Mouse (Mus musculus): Measurements from ENCODE around the gene Ly6g5c. TPM values are rescaled to one million over a fixed set of nuclear protein-coding genes. Genes with fewer than 3 reads are reported as not detected.

Ly6g5c gene
- polyA plus RNA-seq, 1 experiment from 2014 or later = not detected

DNA sequence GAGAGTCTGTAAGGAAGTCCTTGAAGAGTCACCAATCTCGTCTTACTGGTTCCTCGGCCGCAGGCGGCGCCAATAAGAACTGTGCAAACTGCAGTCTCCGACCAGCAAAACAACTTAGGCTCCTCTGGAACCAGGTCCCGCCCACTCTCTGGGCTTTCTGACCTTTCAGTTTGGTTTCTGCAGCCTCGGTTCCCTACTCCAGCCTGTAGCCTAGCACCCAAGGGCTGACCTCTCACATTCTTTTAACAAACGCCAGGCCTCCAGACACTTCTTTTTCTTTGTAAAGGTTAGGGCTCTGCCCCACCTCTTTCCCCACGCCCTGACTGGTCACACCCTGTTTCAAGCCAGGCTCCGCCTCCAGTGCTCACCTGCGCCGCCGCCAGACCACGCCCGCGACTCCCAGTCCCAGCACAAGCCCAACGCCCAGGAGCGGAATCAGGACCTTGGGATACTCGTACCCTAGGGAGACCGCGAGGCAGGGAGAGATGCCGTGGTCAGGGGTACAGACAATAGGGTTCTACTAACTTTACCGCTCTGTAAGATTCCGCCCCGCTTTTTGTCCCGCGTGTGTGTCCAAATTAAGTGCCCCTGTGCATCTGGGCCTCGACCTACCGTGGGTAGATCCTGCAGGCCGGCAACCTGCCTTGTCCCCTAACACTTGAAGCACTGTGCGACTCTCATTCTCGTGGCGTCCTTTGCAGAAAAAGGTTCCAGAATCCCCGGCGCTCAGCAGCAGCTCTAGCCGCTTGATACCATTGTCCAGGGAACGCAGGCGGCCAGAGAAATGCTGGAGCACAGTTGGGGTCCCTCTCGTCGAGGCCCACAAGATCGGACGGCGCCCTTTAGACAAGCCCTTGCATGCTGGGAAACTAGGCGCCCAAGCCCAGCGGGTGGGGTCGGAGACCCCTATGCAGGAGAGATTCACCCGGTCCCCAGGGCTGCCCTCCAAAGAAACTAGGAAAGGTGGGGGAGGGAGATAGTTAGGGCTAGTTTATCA is 42.8 kb upstream of the Ly6g5c start, which contains the start of gene Ly6g6c:
Gene Ly6g6c, plus strand, starts transcription at position 438 of the 997 bp plus-strand sequence.
- ATAC-seq (ENCODE audit: low FRiP score) (peak; percentile 22; the same call in 1 of the 2 replicates), DNase-seq (ENCODE audit: low spot score, missing footprints) (peak; percentile 95)
- Histone ChIP-seq H3K4me1 (ENCODE audit: control insufficient read depth, insufficient read depth, low read length) (peaks cover 20% of the 10 kb centered on the region), H3K27me3 (ENCODE audit: control insufficient read depth, insufficient read depth, low read length) (peaks cover 11% of the 10 kb centered on the region), H3K9ac (ENCODE audit: low read length) (peak within 1 kb of the TSS; percentile 56), H3K27ac (ENCODE audit: low read depth, low read length) (no peak within 1 kb of the TSS), H3K4me2 (peak within 1 kb of the TSS; percentile 40), H3K9me3 (ENCODE audit: control insufficient read depth, low read length) (no peaks in the 10 kb centered on the region), H3K4me3 (ENCODE audit: low read depth, low read length) (peak within 1 kb of the TSS; percentile 7), H3K36me3 (ENCODE audit: control insufficient read depth, insufficient read depth, low read length) (peaks cover 8% of the 10 kb centered on the region; the same call in 1 of the 2 replicates)
- 1% methylated on average over 48 of the region's 48 CpGs for WGBS

DNA sequence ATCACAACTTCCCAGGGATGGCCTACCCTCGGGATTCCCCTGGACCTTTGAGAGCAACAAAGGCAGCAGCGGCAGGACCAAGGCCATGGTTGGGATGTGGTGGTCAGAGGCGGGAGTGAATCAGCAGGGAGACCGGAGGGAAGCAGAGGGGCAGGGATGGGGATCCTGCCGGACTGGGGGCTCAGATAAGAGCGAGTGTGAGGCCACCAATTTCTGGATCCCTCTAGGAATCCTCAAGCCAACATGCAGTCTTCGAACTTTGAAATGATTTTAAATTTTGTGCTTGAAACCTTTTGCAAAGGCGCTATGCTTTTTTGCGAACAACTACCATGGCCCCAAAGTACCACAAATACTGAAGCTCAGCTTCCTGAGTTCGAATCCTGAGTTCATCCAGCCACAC is 42.0 kb upstream of the Ly6g5c start, which contains the start of gene Mpig6b:
Gene Mpig6b, minus strand, starts transcription at position 101 of the 400 bp plus-strand sequence.
- peaks cover 7% of the 10 kb centered on the region; the same call in 1 of the 2 replicates for H3K36me3 ChIP-seq (ENCODE audit: control insufficient read depth, insufficient read depth, low read length)
- 41% methylated on average over 10 of the region's 10 CpGs for WGBS
- H3K4me1 ChIP-seq (ENCODE audit: control insufficient read depth, insufficient read depth, low read length) = peaks cover 15% of the 10 kb centered on the region
- H3K9me3 ChIP-seq (ENCODE audit: control insufficient read depth, low read length) = no peaks in the 10 kb centered on the region
- H3K4me2 ChIP-seq = peak within 1 kb of the TSS; percentile 40
- H3K9ac ChIP-seq (ENCODE audit: low read length) = peak within 1 kb of the TSS; percentile 56
- no peak for ATAC-seq (ENCODE audit: low FRiP score)
- H3K4me3 ChIP-seq (ENCODE audit: low read depth, low read length) = peak within 1 kb of the TSS; percentile 7
- DNase-seq (ENCODE audit: low spot score, missing footprints) = no peak
- peaks cover 11% of the 10 kb centered on the region for H3K27me3 ChIP-seq (ENCODE audit: control insufficient read depth, insufficient read depth, low read length)
- H3K27ac ChIP-seq (ENCODE audit: low read depth, low read length) = no peak within 1 kb of the TSS

DNA sequence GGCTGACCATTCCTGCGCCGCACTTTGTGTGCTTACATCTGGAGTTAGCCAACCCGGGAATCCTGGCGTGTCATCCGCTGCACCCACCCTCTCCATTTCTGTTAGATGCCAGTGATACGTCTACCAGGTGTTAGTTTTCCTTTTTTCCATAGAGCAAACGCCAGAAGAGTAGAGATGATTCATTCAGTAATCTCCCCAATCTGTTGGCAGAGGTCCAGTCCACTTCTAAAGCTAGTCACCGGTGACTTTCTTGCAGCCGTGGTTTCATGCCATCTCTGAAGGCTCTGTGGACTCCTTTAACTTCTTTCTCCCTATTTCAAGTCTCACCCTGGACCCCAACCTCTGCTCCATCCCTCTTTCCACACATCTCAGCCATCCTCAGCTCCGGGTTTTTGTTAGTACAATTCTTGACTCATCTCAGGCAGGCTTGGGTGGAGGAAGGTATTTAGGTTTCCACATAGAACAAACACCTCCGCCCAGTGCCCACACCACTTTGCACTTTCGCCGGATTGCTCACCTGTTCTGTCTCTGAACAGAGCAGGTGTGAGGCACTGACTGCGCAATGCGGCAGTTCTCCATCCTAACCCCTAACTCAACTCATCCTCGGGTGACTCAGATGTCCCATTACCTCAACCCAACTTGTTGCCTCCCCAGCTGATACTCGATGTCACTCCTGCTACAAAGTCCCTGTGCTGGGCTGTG is 39.7 kb upstream of the Ly6g5c start:
- no peak for DNase-seq (ENCODE audit: low spot score, missing footprints)
- H3K36me3 ChIP-seq (ENCODE audit: control insufficient read depth, insufficient read depth, low read length) = no peaks in the 10 kb centered on the region
- no peak overlapping the region for H3K27ac ChIP-seq (ENCODE audit: low read depth, low read length)
- no peak for ATAC-seq (ENCODE audit: low FRiP score)
- peaks cover 11% of the 10 kb centered on the region for H3K27me3 ChIP-seq (ENCODE audit: control insufficient read depth, insufficient read depth, low read length)
- no peaks in the 10 kb centered on the region for H3K9me3 ChIP-seq (ENCODE audit: control insufficient read depth, low read length)
- no peak overlapping the region for H3K4me2 ChIP-seq
- peaks cover 15% of the 10 kb centered on the region for H3K4me1 ChIP-seq (ENCODE audit: control insufficient read depth, insufficient read depth, low read length)
- no peak overlapping the region for H3K4me3 ChIP-seq (ENCODE audit: low read depth, low read length)
- no peak overlapping the region for H3K9ac ChIP-seq (ENCODE audit: low read length)
- 83% methylated on average over 17 of the region's 17 CpGs for WGBS

DNA sequence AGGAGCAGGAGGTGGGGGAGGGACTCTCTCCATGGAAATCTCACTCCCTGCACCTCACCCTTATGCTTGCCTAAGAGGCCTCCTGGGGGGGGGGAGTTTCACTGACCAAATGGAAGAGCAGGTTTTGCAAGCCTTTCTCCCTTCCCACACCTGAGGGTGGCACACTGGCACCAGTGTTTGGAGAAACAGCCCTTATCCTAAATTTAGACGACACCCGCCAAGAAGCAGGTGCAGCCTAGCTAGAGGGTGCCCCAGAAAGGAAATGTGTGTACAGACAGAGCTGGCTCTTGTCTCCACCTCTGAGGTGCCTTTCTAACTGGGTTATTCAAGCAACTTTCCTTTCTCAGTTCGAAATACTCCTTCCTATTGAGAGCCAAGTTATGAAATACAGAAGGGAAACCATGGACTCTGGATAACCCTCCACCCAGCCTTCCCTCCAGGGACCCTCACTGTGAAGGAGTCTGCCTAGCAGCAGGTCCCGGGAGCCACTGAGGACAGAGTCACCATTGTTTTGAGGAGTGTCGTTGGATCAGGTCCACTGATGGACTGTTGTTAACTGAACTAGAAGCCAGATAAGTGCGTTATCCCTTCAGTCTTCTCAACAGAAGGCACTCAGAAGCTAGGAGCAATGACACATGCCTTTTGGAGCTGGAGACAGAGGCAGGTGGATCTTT is 37.4 kb upstream of the Ly6g5c start:
- ATAC-seq (ENCODE audit: low FRiP score) (no peak), DNase-seq (ENCODE audit: low spot score, missing footprints) (no peak)
- WGBS = 66% methylated on average over 6 of the region's 6 CpGs
- H3K4me3 ChIP-seq (ENCODE audit: low read depth, low read length) = no peak overlapping the region
- H3K4me2 ChIP-seq = no peak overlapping the region
- no peak overlapping the region for H3K9ac ChIP-seq (ENCODE audit: low read length)
- no peaks in the 10 kb centered on the region for H3K36me3 ChIP-seq (ENCODE audit: control insufficient read depth, insufficient read depth, low read length)
- peaks cover 8% of the 10 kb centered on the region for H3K27me3 ChIP-seq (ENCODE audit: control insufficient read depth, insufficient read depth, low read length)
- H3K27ac ChIP-seq (ENCODE audit: low read depth, low read length) = no peak overlapping the region
- H3K4me1 ChIP-seq (ENCODE audit: control insufficient read depth, insufficient read depth, low read length) = peaks cover 3% of the 10 kb centered on the region
- no peaks in the 10 kb centered on the region; the same call in 1 of the 2 replicates for H3K9me3 ChIP-seq (ENCODE audit: control insufficient read depth, low read length)

DNA sequence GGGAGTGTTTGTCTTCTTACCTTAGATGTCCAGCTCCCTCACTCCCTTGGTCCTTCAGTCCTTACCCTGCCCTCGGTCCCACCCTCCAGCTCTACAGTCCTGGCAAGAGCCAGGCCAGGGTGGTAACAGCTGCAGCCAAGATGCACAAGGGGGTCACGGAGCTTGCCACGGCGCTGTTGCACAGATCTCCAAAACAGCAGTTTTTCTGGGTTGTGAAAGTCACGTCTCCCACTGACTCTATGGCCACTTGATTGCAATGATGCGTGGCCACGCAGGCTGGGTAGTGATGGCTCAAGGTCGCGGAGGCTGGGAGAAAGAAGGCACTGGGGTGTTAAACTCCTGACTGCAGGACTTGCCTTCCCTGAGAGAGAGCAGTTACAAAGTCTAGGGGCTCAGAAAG is 36.6 kb upstream of the Ly6g5c start:
- peaks cover 7% of the 10 kb centered on the region; the same call in 1 of the 2 replicates for H3K27me3 ChIP-seq (ENCODE audit: control insufficient read depth, insufficient read depth, low read length)
- no peak overlapping the region for H3K4me3 ChIP-seq (ENCODE audit: low read depth, low read length)
- no peak for ATAC-seq (ENCODE audit: low FRiP score)
- no peaks in the 10 kb centered on the region; the same call in 1 of the 2 replicates for H3K9me3 ChIP-seq (ENCODE audit: control insufficient read depth, low read length)
- H3K9ac ChIP-seq (ENCODE audit: low read length) = no peak overlapping the region
- H3K4me1 ChIP-seq (ENCODE audit: control insufficient read depth, insufficient read depth, low read length) = no peaks in the 10 kb centered on the region
- DNase-seq (ENCODE audit: low spot score, missing footprints) = no peak
- H3K4me2 ChIP-seq = no peak overlapping the region
- H3K36me3 ChIP-seq (ENCODE audit: control insufficient read depth, insufficient read depth, low read length) = no peaks in the 10 kb centered on the region
- WGBS = 88% methylated on average over 9 of the region's 9 CpGs
- no peak overlapping the region for H3K27ac ChIP-seq (ENCODE audit: low read depth, low read length)

DNA sequence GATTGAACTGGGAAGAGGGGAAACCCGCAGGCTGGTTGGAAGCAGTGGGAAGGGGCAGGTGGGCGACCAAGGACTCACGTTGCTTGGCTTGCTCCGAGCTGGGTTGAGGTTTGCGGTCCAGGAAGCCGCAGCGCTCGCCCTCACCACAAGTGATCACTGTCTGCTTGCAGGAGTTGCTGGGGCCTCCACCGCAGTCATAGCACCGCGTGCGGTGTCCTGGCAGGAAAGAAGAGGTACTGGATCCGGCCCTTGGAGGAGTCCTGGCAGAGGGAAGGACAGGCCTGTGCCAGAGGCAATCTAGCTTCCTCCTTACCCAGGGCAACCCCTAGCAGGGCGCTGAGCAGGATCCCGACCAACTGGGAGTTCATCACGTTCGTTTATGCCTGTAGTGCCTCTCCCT is 34.0 kb upstream of the Ly6g5c start:
- Histone ChIP-seq H3K9me3 (ENCODE audit: control insufficient read depth, low read length) (no peaks in the 10 kb centered on the region; the same call in 1 of the 2 replicates), H3K9ac (ENCODE audit: low read length) (no peak overlapping the region), H3K27ac (ENCODE audit: low read depth, low read length) (no peak overlapping the region), H3K4me1 (ENCODE audit: control insufficient read depth, insufficient read depth, low read length) (peaks cover 11% of the 10 kb centered on the region; the same call in 1 of the 2 replicates), H3K4me2 (no peak overlapping the region), H3K27me3 (ENCODE audit: control insufficient read depth, insufficient read depth, low read length) (no peaks in the 10 kb centered on the region), H3K36me3 (ENCODE audit: control insufficient read depth, insufficient read depth, low read length) (no peaks in the 10 kb centered on the region), H3K4me3 (ENCODE audit: low read depth, low read length) (no peak overlapping the region)
- DNase-seq (ENCODE audit: low spot score, missing footprints) = peak; percentile 59
- ATAC-seq (ENCODE audit: low FRiP score) = no peak
- WGBS = 61% methylated on average over 17 of the region's 17 CpGs

DNA sequence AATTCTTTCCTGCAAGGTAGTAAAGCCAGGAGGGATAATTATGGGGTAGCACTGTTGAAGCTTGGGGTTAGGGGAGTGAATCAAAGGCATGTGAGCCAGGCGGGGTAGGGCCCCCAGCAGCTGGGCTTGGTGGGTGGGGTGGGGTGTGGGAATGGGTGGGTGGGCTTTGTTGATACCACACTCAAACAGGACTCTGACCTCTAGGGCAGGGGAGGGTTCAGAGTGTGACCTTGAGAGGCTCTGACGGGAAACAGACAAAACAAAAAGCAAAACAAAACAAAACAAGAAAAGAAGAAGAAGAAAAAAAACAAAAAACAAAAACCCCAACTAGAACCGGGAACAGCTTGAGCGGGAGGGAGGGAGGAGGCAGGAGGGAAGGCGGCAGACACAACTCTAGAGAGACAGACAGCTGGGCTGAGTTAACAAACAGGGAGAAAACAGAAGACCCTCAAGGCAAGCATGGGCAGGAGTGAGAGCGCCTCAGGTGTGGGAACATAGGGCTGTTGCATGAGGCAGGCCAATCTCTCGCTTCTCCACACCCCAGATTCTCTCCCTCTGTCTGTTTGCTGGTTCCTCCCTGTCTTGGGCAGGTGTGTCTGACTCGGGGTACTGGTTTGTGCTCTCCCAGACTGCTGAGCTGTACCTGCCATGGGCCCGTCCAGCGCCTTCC is 31.4 kb upstream of the Ly6g5c start, which contains the start of gene Ly6g6e:
Gene Ly6g6e, plus strand, starts transcription at position 396 of the 670 bp plus-strand sequence.
- peak; percentile 81 for DNase-seq (ENCODE audit: low spot score, missing footprints)
- Histone ChIP-seq H3K4me1 (ENCODE audit: control insufficient read depth, insufficient read depth, low read length) (peaks cover 11% of the 10 kb centered on the region; the same call in 1 of the 2 replicates), H3K4me2 (peak within 1 kb of the TSS; percentile 46), H3K9me3 (ENCODE audit: control insufficient read depth, low read length) (no peaks in the 10 kb centered on the region; the same call in 1 of the 2 replicates), H3K4me3 (ENCODE audit: low read depth, low read length) (peak within 1 kb of the TSS; percentile 18; the same call in 1 of the 2 replicates), H3K27me3 (ENCODE audit: control insufficient read depth, insufficient read depth, low read length) (no peaks in the 10 kb centered on the region), H3K36me3 (ENCODE audit: control insufficient read depth, insufficient read depth, low read length) (no peaks in the 10 kb centered on the region), H3K9ac (ENCODE audit: low read length) (peak within 1 kb of the TSS; percentile 65), H3K27ac (ENCODE audit: low read depth, low read length) (no peak within 1 kb of the TSS)
- 33% methylated on average over 10 of the region's 10 CpGs for WGBS
- no peak for ATAC-seq (ENCODE audit: low FRiP score)

DNA sequence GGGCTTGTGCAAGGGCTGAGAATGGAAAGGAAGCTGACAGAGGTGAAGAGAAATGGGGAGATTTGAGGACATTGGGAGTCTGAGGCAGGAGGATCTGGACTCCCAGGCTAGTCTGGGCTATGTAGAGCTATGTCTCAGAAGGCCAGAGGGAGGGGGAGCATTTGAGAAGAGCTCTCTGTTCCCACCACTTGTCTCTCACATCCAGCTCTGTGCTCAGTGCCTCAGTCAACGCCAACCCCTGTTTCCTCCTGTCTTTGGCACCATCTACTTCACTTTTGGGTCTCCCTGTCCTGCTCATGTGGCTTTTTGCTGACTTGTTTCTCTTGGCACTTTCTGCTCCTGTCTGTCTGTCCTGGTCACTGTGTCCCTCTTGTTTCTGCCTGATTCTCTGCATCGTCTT is 30.8 kb upstream of the Ly6g5c start:
- no peak for DNase-seq (ENCODE audit: low spot score, missing footprints)
- no peak overlapping the region for H3K27ac ChIP-seq (ENCODE audit: low read depth, low read length)
- H3K27me3 ChIP-seq (ENCODE audit: control insufficient read depth, insufficient read depth, low read length) = no peaks in the 10 kb centered on the region
- H3K4me3 ChIP-seq (ENCODE audit: low read depth, low read length) = no peak overlapping the region
- no peaks in the 10 kb centered on the region for H3K36me3 ChIP-seq (ENCODE audit: control insufficient read depth, insufficient read depth, low read length)
- peaks cover 11% of the 10 kb centered on the region; the same call in 1 of the 2 replicates for H3K4me1 ChIP-seq (ENCODE audit: control insufficient read depth, insufficient read depth, low read length)
- ATAC-seq (ENCODE audit: low FRiP score) = no peak
- 47% methylated on average over 2 of the region's 2 CpGs for WGBS
- peak overlapping the region; percentile 46 for H3K4me2 ChIP-seq
- no peaks in the 10 kb centered on the region; the same call in 1 of the 2 replicates for H3K9me3 ChIP-seq (ENCODE audit: control insufficient read depth, low read length)
- peak overlapping the region; percentile 65 for H3K9ac ChIP-seq (ENCODE audit: low read length)

Data from midbrain, embryonic 11.5 days (tissue).